Mouse (Mus musculus) activated CD4-positive, CD25-positive, alpha-beta regulatory T cell, adult 4 months (primary cell): Measurements from ENCODE around the gene Atp10a. TPM values are rescaled to one million over a fixed set of nuclear protein-coding genes. Genes with fewer than 3 reads are reported as not detected.

ENCODE experiments used
- ATAC-seq: one replicate; pipeline ENCODE4 v1.8.0; 2017
- polyA plus RNA-seq, 2 experiments: library from polyadenylated mRNA; unstranded; fragments of 100-300 nt; shearing (Covaris generic); gene quantifications; one replicate each; pipeline ENCODE4 v1.2.1; 2017

Atp10a gene
- polyA plus RNA-seq: 1 to 10 TPM; 5.4 to 5.6 TPM

- no peak for ATAC-seq
Observed at GRCm38 (mm10) chr7:58655866-58656265, at the start of gene Atp10a. Gene Atp10a (plus strand): TSS chr7:58656166.

GRCm38 (mm10) chr7:58618048-58618447 is 37.9 kb upstream of the Atp10a start:
- ATAC-seq: peak; percentile 73

GRCm38 (mm10) chr7:58626305-58627155 is 29.4 kb upstream of the Atp10a start:
- peak; percentile 22 for ATAC-seq

GRCm38 (mm10) chr7:58627381-58627780 is 28.6 kb upstream of the Atp10a start:
- ATAC-seq: no peak

- no peak for ATAC-seq
Observed at GRCm38 (mm10) chr7:58629233-58629632, 26.7 kb upstream of the Atp10a start.

GRCm38 (mm10) chr7:58633683-58634082 is 22.3 kb upstream of the Atp10a start:
- no peak for ATAC-seq

GRCm38 (mm10) chr7:58639676-58640075 is 16.3 kb upstream of the Atp10a start:
- ATAC-seq: no peak

- ATAC-seq: no peak
Observed at GRCm38 (mm10) chr7:58640456-58640855, 15.5 kb upstream of the Atp10a start.

- ATAC-seq: no peak
Observed at GRCm38 (mm10) chr7:58641916-58642315, 14.1 kb upstream of the Atp10a start.

GRCm38 (mm10) chr7:58647404-58647803 is 8.6 kb upstream of the Atp10a start:
- no peak for ATAC-seq

GRCm38 (mm10) chr7:58657913-58658789 is 2.2 kb downstream of the Atp10a start:
- ATAC-seq: peak; percentile 92

GRCm38 (mm10) chr7:58658790-58659405 is 2.9 kb downstream of the Atp10a start:
- ATAC-seq: no peak

- no peak for ATAC-seq
Observed at GRCm38 (mm10) chr7:58660046-58660445, 4.1 kb downstream of the Atp10a start.

GRCm38 (mm10) chr7:58660665-58661064 is 4.7 kb downstream of the Atp10a start:
- no peak for ATAC-seq

GRCm38 (mm10) chr7:58661076-58661475 is 5.1 kb downstream of the Atp10a start:
- ATAC-seq: no peak

- peak; percentile 37 for ATAC-seq
Observed at GRCm38 (mm10) chr7:58668617-58669016, 12.7 kb downstream of the Atp10a start.

GRCm38 (mm10) chr7:58676075-58676474 is 20.1 kb downstream of the Atp10a start:
- no peak for ATAC-seq

- ATAC-seq: peak; percentile 74
Observed at GRCm38 (mm10) chr7:58677111-58677805, 21.3 kb downstream of the Atp10a start.

- peak; percentile 64 for ATAC-seq
Observed at GRCm38 (mm10) chr7:58685967-58686366, 30.0 kb downstream of the Atp10a start.

- ATAC-seq: peak; percentile 94
Observed at GRCm38 (mm10) chr7:58686573-58686972, 30.6 kb downstream of the Atp10a start.

GRCm38 (mm10) chr7:58686997-58687396 is 31.0 kb downstream of the Atp10a start:
- ATAC-seq: no peak
